Mouse (Mus musculus) T-helper 17 cell (primary cell): ENCODE measurements around the gene C1qtnf4.

Experiments used
- in situ Hi-C, 2 experiments: fragments of 300-600 bp; cut with MboI, MseI; formaldehyde crosslinking; loops; 1 replicate in 1 of 2; 2 replicates in 1 of 2; pipeline ENCODE4 v1.15.1; 2025; ENCODE audit warnings: high pct_unique_total_duplicates in 2 of 2

C1qtnf4 gene

DNA sequence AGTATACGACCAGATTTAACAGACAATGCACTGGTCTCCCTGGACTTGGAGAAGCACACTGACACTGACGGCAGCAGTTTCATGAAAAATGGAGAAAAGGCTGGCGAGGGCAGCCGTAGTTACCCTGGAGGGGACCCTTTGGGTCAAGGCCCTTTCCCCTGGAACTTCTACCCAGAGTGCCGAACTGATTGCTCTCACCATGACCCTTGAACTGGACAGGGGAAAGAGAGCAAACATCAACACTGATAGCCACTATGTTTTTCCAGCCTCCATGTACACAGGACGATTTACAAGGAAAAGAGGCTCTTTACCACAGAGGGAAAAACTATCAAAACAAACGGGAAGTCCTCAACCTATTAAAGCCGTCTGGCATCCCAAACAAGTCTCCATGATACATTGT, 46.2 kb downstream of the C1qtnf4 start:
- in situ Hi-C loops = no loop called here

DNA sequence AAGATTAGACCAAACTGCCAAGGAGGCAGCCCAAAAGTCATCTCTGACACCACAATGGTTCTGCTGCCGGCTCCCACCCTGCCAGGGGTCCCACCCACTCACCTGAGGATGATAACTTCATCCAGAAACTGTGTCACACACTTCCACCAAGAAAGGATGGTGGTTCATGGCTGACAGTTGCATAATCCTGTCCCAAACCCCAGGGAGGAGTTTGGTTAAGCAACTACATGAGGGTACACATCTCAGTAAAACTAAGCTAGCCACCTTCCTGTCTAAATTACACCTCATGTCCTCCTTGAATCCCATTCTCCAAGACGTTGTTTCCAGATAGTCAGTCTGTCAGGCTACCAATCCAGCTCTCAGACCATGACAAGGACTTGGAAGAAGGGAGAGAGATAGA, 46.6 kb downstream of the C1qtnf4 start:
- in situ Hi-C loops = no loop called here

DNA sequence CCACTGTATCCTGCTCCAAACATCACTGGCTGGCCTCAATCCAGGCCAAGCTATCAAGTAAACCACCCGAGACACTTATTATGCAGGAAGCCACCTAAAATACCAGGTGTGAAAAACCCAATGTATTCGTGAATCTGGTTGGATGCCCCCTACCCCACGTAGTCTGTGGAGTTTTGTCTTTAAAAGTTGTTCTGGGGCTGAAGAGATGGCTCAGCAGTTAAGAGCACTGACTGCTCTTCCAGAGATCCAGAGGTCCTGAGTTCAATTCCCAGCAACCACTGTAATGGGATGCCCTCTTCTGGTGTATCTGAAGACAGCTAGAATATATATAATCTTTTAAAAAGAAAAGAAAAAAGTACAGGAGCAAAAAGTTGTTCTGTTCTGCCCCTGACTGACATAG, 52.7 kb downstream of the C1qtnf4 start:
- in situ Hi-C loops = loop anchor here in 1 of 2 experiments (5.0 kb wide), 1 partner anchor 81 kb away; no protein-coding TSS in a partner anchor

DNA sequence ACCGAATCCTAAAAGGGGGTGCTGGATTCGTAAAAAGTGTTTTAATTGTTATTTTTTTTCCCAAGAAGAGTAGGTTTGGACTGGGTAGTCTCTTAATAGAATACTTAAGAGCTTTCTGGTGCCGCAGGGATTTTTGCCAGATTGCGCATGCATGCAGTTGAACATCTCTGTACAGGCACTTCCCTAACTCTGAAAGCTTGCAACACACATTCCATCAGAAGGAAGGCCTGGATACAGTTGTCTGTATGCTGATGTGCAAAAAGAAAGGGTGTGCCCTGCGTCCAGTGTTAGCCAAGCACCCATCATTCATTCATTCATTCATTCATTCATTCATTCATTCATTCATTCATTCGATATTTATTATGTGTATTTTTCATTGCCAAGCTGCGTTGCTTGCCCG, 54.1 kb downstream of the C1qtnf4 start:
- in situ Hi-C loops = loop anchor here in 1 of 2 experiments (5.0 kb wide), 1 partner anchor 82 kb away; no protein-coding TSS in a partner anchor
